Mouse (Mus musculus): ENCODE results near the gene Galnt9.
A peak's percentile ranks its signal among the peaks of the same experiment; 100 is the strongest.

Galnt9 gene

DNA sequence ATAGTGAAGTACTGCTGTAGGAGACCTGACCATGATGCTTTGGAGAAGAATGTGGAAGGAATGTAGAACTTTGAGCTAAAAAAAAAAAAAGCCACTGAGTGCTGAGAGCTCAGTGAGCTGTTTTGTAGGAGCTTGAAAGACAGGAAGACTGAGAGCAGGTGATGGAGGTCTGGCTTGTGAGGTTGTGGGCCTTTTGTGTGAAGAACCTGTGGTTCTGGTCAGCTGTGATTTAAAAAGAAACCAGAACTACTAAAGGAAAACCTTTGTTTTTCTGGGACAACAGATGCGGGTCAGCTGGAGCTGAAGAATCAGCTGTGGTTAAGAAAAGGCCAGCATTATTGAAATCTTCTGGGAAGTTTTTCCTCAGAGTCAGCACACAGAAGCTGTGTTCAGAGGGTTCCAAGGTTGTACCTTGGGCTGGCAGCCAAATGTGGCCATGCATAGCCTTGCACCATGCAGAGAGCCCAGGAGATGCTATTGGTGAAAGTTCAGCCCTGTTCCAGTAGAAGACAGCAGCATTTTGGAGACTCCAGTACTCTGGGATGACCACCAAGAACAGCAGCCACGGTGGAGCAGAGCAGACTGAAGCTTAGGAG is 85.5 kb downstream of the Galnt9 start:
- DNase-seq (ENCODE audit: low spot score in 2 of 2), result no peak

DNA sequence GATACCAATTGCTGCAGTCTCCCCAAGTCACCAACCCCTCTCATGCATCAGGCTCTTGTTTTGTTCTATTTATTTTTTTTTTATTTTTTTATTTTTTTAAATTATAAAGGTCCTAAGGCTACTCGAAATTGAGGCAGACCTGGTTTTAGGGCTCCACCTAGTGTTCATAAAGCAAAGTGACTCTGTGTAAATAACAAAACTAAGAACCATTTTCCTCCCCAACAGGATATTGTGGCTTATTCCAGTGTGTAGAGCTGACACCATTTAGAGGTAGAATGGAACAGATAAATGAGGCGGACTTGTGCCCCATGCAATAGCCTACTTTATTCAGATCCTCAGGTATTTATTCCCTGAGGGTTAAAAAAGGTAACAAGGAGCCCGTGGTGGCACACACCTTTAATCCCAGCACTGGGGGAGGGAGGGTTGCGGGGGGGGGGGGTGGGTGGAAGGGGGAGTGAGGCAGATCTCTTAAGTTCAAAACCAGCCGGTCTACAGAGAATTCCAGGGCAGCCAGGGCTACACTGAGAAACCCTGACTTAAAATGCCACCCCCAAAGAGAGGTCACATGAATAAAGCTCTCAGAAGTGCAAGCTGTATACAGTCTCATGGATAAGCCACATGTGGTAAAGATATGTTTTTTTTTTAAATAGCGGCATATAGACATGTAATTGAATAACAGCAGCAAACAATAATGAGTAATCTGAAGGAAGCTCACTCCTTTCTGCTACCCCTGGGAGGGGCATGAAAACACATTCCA is 92.0 kb downstream of the Galnt9 start:
- DNase-seq (ENCODE audit: low spot score in 2 of 2), result no peak

GRCm38 (mm10) chr5:110638306-110639074 is 94.3 kb downstream of the Galnt9 start:
- DNase-seq (ENCODE audit: low spot score in 2 of 2), result no peak

- peak; percentile 75 to 81 for DNase-seq (ENCODE audit: low spot score in 2 of 2)
Observed at GRCm38 (mm10) chr5:110639459-110639858, 95.3 kb downstream of the Galnt9 start.

DNA sequence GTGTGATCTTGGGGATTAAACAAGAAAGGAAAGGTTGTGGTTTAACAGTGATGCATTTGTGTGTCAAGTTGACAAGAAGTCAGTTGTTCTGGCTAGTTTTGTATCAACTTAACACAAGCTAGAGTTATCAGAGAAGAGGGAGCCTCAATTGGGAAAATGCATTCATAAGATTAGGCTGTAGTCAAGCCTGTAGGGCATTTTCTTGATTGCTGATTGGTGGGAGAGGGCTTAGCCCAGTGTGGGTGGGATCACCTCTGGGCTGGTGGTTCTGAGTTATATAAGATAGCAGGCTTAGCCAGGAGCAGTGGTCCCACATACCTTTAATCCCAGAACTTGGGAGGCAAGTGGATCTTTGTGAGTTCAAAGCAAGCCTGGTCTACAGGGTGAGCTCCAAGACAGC is 102.2 kb downstream of the Galnt9 start:
- no peak for DNase-seq (ENCODE audit: low spot score in 2 of 2)

DNA sequence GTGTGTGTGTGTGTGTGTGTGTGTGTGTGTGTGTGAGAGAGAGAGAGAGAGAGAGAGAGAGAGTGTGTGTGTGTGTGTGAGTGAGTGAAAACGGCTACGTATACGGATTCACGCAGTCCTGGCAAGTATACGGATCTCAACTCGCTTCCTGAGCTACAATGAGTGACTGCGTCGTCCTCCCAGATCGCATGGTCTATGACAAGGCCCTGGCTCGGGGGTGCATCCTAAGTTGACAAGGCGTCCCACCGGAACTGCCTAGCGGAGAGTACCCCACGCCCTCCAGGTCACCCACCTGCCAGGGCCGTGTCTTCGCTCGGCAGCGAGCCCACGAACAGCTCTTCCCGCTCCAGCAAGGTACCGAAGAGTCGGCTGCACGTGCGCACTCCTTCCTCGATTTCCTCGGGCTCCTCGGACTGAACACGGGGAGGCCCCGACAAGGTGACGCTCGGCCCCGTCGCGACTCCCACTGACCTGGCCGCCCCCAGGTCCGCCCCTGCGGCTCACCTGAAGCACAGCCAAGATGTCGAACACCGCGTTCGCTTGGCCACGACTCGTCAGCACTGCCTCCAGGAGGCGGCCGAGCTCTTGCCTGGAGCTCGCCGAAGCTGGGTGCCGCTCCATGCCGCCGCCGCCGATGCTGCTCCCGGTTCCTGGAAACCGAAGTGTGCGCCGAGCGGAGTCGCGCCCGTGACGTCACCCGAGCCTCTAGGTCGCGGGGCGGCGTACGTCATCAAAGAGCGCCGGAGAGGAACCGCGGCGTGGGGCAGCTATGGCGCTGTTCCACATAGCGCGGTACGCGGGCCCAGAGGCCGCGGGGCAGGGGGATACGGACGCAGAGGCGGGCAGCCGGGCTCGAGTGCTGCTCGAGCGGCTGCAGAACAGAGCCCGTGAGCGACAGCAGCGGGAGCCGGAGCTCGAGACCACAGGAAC is 108.8 kb downstream of the Galnt9 start, which contains the start of the genes Noc4l and Ddx51:
Gene Noc4l, minus strand, starts transcription at position 699 of the 930 bp plus-strand sequence.
Gene Ddx51, plus strand, starts transcription at position 733 of the 930 bp plus-strand sequence.
- DNase-seq (ENCODE audit: low spot score in 2 of 2), result peak; percentile 91

DNA sequence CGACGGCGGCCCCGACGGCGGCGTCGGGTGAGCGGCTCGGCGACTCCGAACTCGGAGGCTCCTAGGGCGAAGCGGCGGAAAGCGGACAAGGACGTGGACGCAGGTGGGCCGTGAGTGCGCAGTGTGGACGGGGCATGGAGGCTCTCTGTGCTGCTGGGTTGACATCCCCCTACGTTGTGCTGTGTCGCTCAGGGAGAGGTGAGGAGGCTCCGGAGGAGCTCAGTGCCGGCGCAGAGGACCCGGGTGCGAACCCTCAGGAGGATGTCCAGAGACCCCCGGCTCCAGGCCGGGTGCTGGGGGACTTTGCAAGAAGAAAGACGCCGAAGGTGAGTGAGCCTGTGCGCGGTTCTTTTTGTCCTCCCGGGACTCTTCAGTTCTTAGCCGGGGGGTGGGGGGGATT is 109.5 kb downstream of the Galnt9 start:
- DNase-seq (ENCODE audit: low spot score in 2 of 2), result no peak

DNA sequence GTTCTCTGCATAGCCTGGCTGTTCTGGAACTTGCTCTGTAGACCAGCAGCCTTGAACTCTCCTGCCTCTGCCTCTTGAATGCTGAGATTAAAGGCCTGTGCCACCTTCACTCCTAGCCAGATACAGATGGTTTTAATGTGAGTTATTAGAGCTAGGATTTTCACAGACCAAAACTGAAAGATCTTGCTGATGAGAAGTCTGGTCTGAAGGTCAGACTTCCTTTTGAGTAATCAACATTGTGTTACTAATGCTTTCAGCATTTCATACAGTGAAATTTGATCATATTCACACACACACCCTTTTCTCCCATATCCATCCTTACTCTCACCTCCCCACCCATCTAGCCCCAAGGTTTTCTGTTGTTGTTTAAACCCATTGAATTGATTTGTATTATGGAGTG is 115.5 kb downstream of the Galnt9 start:
- DNase-seq (ENCODE audit: low spot score in 2 of 2), result no peak

DNA sequence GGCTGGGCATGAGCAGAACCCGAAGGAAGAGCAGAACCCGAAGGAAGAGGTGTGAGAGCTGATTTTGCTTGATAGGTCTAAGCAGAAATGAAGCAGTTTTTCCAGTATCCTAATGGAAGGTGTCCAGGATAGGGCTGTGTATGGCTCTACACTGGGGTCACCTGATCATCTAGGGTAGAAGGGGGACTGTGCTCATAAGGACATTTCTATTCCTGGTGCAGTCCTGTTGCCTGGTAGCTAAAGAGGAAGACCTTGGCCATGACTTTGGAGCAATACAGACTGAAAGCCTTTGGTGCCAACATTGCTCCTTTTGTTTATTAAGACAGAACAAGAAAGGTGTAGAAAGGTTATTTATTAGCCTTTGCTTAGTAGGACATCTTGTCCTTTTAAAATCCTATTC is 119.9 kb downstream of the Galnt9 start:
- no peak for DNase-seq (ENCODE audit: low spot score in 2 of 2)

DNA sequence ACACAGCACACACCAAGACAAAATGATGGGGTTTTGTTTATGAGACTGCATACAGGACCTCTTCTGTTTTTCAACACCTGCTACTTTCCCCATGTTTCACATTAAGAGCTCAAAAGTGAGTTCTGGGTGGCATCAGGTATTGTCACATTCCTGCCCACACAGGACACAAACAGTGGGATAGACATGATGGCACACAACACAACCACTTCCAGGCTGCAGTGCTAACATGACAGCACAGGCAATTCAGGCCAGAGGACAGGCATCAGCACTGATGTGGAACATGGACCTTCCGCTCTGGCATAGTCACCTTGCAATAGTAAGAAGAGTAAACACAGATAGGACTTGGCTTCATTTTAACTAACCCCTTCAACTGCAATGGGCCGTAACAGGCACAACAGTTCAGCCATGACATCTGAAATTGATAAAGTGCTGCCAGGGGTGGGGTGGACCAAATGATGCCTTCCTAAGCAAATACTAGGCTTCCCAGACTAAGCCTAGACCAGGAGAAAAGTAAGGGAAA is 120.7 kb downstream of the Galnt9 start:
- no peak for DNase-seq (ENCODE audit: low spot score in 2 of 2)

DNA sequence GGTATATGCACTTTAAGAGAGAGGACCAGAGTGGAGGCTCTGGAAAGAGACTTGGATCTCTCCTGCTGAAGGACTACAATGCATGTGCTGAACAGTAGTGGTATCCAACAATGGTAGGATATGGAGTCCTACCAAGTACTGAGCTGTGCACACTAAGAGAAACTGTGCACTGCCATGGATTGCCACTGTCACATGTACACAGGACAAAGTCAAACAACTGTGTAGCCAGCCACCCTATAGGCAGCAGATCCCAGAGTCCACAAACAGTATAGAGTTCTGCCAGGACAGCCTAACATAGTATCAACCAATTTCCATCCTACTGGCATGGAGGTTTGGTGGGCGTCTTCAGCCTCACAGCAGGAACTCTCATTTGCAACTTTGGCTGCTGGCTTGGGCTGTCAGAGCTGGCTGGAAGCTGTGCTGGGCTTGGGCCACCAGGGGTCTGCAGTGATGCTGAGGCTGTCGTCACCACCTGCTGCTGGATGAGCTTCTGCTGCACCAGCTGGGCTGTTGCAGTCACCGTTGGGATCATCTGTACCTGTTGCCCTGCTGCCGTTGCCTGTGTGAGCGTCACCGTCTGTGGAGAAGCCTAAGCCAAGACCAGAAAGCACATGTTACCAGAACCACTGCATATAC is 121.4 kb downstream of the Galnt9 start:
- no peak for DNase-seq (ENCODE audit: low spot score in 2 of 2)
